Mouse (Mus musculus): Measurements from ENCODE around the gene Dnase1l1.

The Dnase1l1 gene

GRCm38 (mm10) chrX:74281732-74282394, at the start of gene Dnase1l1, which contains the start of gene Taz:
Gene Dnase1l1 (minus strand): TSS chrX:74282337.
Gene Taz (plus strand): TSS chrX:74281912.
- peak; percentile 74 for DNase-seq (ENCODE audit: low spot score)

DNA sequence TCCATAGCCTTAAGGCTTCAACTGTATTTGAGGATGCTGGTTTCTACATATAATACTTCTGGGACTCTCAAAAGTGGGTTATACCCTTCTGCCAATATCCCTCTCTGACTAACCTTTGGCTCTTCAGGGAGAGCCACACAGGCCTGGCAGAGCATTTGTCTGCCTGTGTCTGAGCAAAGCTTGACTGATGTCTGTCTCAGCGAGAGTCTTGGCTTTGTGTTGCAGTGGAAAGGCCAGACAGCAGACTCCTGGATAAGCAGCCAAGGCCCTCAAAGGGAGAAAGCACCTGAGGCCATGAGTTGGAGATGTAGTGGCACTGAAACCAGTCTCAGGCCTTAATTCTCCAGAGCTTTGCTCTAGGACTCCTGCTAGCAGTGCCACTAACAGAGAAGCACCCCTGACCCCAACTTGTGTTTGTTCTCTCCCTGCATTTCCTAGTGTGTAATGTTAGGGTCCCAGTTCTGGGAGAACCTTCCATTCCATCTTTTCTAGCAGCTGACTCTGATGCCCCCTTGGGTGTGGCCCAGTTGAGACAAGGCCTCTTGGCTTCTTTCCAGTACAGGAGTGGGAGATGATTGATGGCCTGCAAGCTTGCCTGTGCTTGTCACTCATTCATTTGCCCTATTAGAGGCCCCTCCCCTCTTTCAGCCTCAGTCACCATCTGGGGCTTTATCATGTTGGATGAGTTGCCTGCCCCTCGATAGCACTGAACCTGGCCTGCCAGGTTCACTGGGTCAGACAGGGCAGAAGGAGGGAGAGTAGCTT, 48.2 kb upstream of the Dnase1l1 start:
- no peak for DNase-seq (ENCODE audit: low spot score)

DNA sequence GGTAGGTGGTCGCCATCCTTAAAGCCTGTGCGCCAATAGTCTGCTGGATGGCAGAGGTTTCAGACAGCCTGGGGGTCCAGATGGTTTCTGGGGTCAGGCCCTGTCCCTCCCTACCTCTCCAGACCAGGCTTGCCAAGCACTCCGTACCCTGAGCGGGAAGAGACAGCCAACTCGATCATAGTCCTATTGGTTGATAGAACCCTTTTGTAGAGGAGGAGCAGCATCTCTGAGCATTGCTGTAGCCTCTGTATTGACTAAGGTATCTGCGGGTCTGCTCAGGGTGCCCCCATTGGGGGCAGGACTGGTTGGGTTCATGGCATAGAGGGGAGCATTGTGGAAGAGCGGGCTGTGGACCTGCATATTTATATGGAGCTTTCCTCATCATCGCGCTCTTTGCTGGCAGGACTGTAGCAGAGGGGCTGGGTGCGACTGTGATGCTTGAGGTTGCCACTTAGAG, 47.1 kb upstream of the Dnase1l1 start:
- no peak for DNase-seq (ENCODE audit: low spot score)

DNA sequence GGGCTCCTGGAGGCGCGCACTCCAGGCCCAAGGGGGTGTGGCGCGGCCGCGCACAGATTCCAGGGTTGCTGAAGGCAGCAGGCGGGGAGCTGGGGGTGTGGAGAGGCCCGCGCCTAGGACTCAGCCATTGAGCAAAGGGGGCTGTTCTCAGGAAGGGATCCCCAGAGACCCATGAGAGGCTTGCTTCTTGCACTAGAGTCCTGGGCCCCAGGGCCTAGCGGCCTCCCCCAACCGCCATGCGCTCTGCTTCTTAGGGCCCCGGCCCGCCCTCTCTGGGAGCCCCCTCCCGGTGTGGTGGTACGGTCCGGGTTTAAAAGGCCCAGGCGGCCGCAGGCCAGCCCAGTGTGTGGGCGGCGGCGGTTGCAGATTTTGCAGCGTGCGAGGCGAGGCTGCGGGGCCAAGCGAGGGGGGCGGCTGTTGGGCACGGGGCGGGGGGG, 46.6 kb upstream of the Dnase1l1 start, which contains the start of gene Plxna3:
Gene Plxna3 (plus strand): TSS at position 342 of the 437 bp plus-strand sequence.
- peak; percentile 80 for DNase-seq (ENCODE audit: low spot score)

GRCm38 (mm10) chrX:74312540-74313464, 30.7 kb upstream of the Dnase1l1 start, which contains the start of gene Fam50a:
Gene Fam50a (plus strand): TSS chrX:74313033.
- DNase-seq (ENCODE audit: low spot score), result peak; percentile 86

- DNase-seq (ENCODE audit: low spot score), result peak; percentile 76
These were observed 22.9 kb upstream of the Dnase1l1 start, which contains the start of gene Gdi1 for GRCm38 (mm10) chrX:74304867-74305700. Gene Gdi1 (plus strand): TSS chrX:74304998.

- DNase-seq (ENCODE audit: low spot score), result no peak
These were observed 17.6 kb upstream of the Dnase1l1 start for GRCm38 (mm10) chrX:74299721-74300120.

GRCm38 (mm10) chrX:74298348-74298747, 16.2 kb upstream of the Dnase1l1 start:
- DNase-seq (ENCODE audit: low spot score), result no peak

- peak; percentile 95 for DNase-seq (ENCODE audit: low spot score)
These were observed 14.7 kb upstream of the Dnase1l1 start, which contains the start of gene Atp6ap1 for GRCm38 (mm10) chrX:74296538-74297448. Gene Atp6ap1 (plus strand): TSS chrX:74297097.

DNA sequence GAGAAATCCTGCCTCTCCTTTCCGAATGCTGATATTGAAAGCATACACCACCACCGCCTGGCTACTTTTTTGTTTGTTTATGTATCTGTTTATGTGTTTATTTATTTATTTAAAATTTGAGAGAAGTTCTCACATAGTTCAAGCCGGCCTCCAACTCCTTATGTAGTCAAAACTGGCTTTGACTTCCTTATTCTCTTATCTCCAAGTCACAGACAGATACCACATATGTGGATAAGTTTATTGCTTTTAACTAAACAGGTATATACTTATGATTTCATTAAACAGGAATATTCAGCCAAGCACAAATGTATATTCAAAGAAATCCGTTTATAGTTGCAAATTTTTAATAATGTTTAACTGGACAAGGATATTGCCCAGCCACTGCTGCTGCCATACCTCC, 11.3 kb upstream of the Dnase1l1 start:
- DNase-seq (ENCODE audit: low spot score), result no peak

DNA sequence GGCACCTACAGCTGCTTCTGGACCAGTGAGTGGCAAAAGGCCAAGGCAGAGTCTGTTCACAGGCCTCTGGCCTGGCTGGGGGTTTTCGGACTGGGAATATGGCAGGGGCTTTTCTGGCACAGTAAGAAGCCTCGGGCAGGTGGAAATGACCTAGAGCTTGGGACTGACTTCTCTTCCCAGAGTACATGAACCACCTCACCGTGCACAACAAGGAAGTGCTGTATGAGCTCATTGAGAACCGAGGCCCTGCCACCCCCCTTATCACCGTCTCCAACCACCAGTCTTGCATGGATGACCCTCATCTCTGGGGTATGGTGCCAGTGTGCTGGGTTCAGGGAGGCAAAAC, 928 bp upstream of the Dnase1l1 start:
- no peak for DNase-seq (ENCODE audit: low spot score)

DNA sequence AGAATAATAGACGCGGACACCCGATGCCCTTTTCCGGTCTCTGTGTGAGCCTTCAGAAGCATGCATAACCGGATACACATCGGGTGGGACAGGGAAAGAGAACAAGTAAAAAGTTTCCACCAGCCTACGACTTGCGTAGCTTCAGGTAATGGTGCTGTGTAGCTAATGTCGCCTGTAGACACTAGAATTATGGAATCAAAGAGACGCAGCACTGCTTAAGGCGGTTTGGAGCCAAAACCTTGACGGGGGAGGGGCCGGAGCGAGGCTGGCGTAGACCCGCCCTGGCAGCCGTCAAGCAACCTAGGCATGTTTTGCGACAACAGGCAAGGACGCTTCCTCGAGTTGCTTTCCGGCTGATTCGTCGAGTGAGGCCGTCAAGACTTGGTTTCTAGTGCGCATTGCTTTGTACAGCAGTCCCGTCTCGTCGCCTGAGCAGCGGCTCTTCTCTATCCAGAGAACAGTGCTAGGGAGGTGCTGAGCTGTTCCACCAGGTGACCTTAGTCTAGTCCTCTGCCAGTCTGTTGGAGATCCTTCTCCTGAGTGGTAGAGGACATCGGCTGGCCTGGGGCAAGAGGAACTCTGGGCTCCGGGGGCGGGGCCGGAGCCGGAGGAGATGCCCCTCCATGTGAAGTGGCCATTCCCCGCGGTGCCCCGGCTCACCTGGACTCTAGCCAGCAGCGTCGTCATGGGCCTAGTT, 406 bp upstream of the Dnase1l1 start:
- peak; percentile 90 for DNase-seq (ENCODE audit: low spot score)

DNA sequence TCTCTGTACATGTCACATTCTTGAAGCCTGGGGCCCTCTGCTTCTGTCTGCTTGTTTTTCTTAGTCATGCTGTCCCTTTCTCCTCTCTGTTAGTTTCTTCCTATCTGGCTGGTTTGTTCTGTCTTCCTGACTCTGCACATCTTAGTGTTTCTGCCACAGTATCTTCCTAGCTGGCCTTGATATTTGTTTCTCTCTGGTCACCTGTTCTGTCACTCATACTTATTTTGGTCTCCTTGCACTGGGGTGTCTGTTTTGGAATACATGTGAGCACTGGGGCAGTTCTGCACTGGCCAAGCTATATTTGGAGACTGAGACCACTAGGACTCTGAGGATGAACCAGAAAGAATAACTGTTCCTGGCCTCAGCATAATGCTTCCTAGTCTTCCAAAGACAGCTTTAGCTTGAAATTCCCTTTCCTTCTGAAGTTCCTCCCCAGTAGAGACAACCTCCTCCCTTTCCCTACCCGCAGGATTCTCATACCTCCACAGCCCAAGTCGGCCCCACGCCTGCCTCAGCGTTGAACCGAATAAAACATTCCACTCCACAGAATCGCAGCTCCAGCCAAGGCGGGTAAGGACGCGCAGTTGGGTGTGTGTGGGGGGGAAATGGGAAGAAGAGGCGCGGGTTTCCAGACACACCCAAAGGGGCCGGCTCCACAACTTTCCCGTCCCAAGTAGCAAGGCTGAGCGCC, 951 bp downstream of the Dnase1l1 start:
- no peak for DNase-seq (ENCODE audit: low spot score)

GRCm38 (mm10) chrX:74277916-74278315, 4.2 kb downstream of the Dnase1l1 start:
- no peak for DNase-seq (ENCODE audit: low spot score)

GRCm38 (mm10) chrX:74273422-74274322, 8.5 kb downstream of the Dnase1l1 start:
- DNase-seq (ENCODE audit: low spot score), result no peak

- DNase-seq (ENCODE audit: low spot score), result peak; percentile 52
These were observed 11.1 kb downstream of the Dnase1l1 start for GRCm38 (mm10) chrX:74270902-74271551.
